8 mouse cellular contexts compared by ENCODE assay signal in the genomic region with DNA sequence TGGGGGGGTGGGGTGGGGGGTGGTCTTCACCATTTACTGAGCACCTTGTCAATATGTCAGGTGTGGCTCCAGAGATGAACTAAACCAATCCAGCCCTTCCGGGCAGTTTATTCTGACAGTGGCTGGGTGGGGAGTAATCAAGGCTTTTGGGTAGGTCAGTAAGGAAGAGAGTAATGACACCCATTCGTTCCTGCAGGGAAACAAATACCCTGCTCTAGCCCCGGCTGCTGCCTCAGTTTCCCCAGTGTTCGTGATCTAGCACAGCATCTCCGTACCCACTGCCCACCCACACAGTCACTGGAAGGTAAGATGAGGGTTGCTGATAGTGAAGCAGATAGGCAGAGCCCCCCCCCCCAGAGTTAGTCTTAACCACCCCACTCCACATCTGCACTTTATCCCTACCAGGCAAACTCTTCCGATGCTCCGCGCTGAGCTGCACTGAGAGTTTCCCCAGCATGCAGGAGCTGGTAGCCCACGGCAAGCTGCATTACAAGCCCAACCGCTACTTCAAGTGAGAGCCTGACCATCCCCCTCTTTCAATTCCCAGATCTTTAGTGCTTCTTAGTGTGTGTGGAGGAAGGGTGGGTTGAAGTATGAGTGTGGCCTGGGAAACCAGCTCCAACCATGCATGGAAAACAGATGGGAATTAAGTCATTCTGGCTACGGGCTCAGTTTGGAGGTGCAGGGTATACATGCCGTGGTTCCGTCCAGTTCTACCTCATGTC. TPM values are rescaled to one million over a fixed set of nuclear protein-coding genes. Genes with fewer than 3 reads are reported as not detected.
DNase-seq lines count a peak whose midpoint lies in the region; ATAC-seq and TF ChIP-seq lines count a peak whose summit lies in the region.

No protein-coding gene starts in this region.

- H3K9me3 ChIP-seq in kidney, embryonic 15.5 days (replicated peaks): no peaks in the 10 kb centered on the region
- no peaks in the 10 kb centered on the region for H3K9me3 ChIP-seq in embryonic facial prominence, embryonic 14.5 days (ENCODE audit: control insufficient read depth, low read length)
- no peaks in the 10 kb centered on the region for H3K9me3 ChIP-seq in intestine, postnatal 0 days (ENCODE audit: control insufficient read depth)
- H3K9me3 ChIP-seq in neural tube, embryonic 12.5 days: no peaks in the 10 kb centered on the region

- no peak overlapping the region for H3K4me3 ChIP-seq in kidney, embryonic 15.5 days (replicated peaks)
- H3K4me3 ChIP-seq in embryonic facial prominence, embryonic 14.5 days (ENCODE audit: low read depth, low read length): peak overlapping the region; percentile 5; the same call in 1 of the 2 replicates
- H3K4me3 ChIP-seq in intestine, postnatal 0 days (ENCODE audit: low read depth, low read length): no peak overlapping the region
- H3K4me3 ChIP-seq in neural tube, embryonic 12.5 days: no peak overlapping the region

- WGBS in kidney, embryonic 15.5 days: 69% methylated on average over 13 of the region's 13 CpGs
- 63% methylated on average over 13 of the region's 13 CpGs for WGBS in embryonic facial prominence, embryonic 14.5 days
- 87% methylated on average over 13 of the region's 13 CpGs for WGBS in intestine, postnatal 0 days
- 85% methylated on average over 13 of the region's 13 CpGs for WGBS in neural tube, embryonic 12.5 days

- TF ChIP-seq CTCF in intestine, postnatal 0 days (IDR thresholded peaks at IDR 0.05; ENCODE audit: low read depth): no peak

- peak overlapping the region; percentile 80 for H3K4me2 ChIP-seq in kidney, embryonic 15.5 days
- H3K4me2 ChIP-seq in embryonic facial prominence, embryonic 14.5 days (ENCODE audit: low read depth, low read length): peak overlapping the region; percentile 65
- no peak overlapping the region; the same call in 1 of the 2 replicates for H3K4me2 ChIP-seq in intestine, postnatal 0 days (replicated peaks; ENCODE audit: low read depth)
- H3K4me2 ChIP-seq in neural tube, embryonic 12.5 days (replicated peaks): peak overlapping the region; percentile 75

- peaks cover 19% of the 10 kb centered on the region for H3K4me1 ChIP-seq in kidney, embryonic 15.5 days
- H3K4me1 ChIP-seq in embryonic facial prominence, embryonic 14.5 days (ENCODE audit: control insufficient read depth, insufficient read depth, low read length): peaks cover 17% of the 10 kb centered on the region
- H3K4me1 ChIP-seq in intestine, postnatal 0 days (replicated peaks; ENCODE audit: control insufficient read depth, insufficient read depth, low read length): no peaks in the 10 kb centered on the region; the same call in 1 of the 2 replicates
- peaks cover 14% of the 10 kb centered on the region for H3K4me1 ChIP-seq in neural tube, embryonic 12.5 days

- H3K27me3 ChIP-seq in kidney, embryonic 15.5 days: no peaks in the 10 kb centered on the region
- no peaks in the 10 kb centered on the region for H3K27me3 ChIP-seq in embryonic facial prominence, embryonic 14.5 days (replicated peaks; ENCODE audit: control insufficient read depth, insufficient read depth, low read length)
- H3K27me3 ChIP-seq in intestine, postnatal 0 days (replicated peaks; ENCODE audit: control insufficient read depth, insufficient read depth, low read length): no peaks in the 10 kb centered on the region
- H3K27me3 ChIP-seq in neural tube, embryonic 12.5 days (replicated peaks): no peaks in the 10 kb centered on the region

- no peak overlapping the region for H3K9ac ChIP-seq in kidney, embryonic 15.5 days
- H3K9ac ChIP-seq in embryonic facial prominence, embryonic 14.5 days (ENCODE audit: low read depth, low read length): peak overlapping the region; percentile 77; the same call in 1 of the 2 replicates
- peak overlapping the region; percentile 64; the same call in 1 of the 2 replicates for H3K9ac ChIP-seq in intestine, postnatal 0 days (ENCODE audit: low read depth, low read length)
- 0 out of 2 replicates have a peak overlapping the region, but pooled peaks have one; percentile 83 for H3K9ac ChIP-seq in neural tube, embryonic 12.5 days

- H3K36me3 ChIP-seq in kidney, embryonic 15.5 days: peaks cover 22% of the 10 kb centered on the region
- peaks cover 27% of the 10 kb centered on the region for H3K36me3 ChIP-seq in embryonic facial prominence, embryonic 14.5 days (ENCODE audit: control insufficient read depth, insufficient read depth, low read length)
- H3K36me3 ChIP-seq in intestine, postnatal 0 days (ENCODE audit: control insufficient read depth, insufficient read depth): peaks cover 15% of the 10 kb centered on the region; the same call in 1 of the 2 replicates
- peaks cover 20% of the 10 kb centered on the region for H3K36me3 ChIP-seq in neural tube, embryonic 12.5 days

- DNase-seq in kidney, adult 18-20 months: no peak
- peak; percentile 16 for DNase-seq in embryonic facial prominence, embryonic 14.5 days (ENCODE audit: low spot score)
- DNase-seq in layer of hippocampus, postnatal 36 days: no peak
- no peak for DNase-seq in adipocyte (ENCODE audit: low spot score)
- no peak for DNase-seq in right cerebral cortex, postnatal 4 days

- no peak for ATAC-seq in kidney, embryonic 15.5 days (replicated peaks; ENCODE audit: low FRiP score)
- ATAC-seq in embryonic facial prominence, embryonic 14.5 days (ENCODE audit: low read depth): no peak
- no peak for ATAC-seq in intestine, postnatal 0 days
- ATAC-seq in neural tube, embryonic 12.5 days (ENCODE audit: low FRiP score, low read depth): no peak

- H3K27ac ChIP-seq in kidney, embryonic 15.5 days: no peak overlapping the region
- H3K27ac ChIP-seq in embryonic facial prominence, embryonic 14.5 days (replicated peaks; ENCODE audit: low read depth, low read length): peak overlapping the region; percentile 96; the same call in 1 of the 2 replicates
- H3K27ac ChIP-seq in intestine, postnatal 0 days (ENCODE audit: low read depth, low read length): no peak overlapping the region
- H3K27ac ChIP-seq in neural tube, embryonic 12.5 days: no peak overlapping the region

RNA-seq across cellular contexts. Expression of a gene that starts 1.4 kb away (rescaled TPM):
- 43.4 and 56.6 TPM in 2 replicates for polyA plus RNA-seq in kidney, embryonic 15.5 days (2015; fragmentation: Nextera tagmentation; extraction: Ambion mirVana)
- 51.9 and 66.6 TPM in 2 replicates for polyA plus RNA-seq in embryonic facial prominence, embryonic 14.5 days (2014; fragmentation: Nextera tagmentation; extraction: Ambion mirVana)
- 19.0 and 19.4 TPM in 2 replicates for polyA plus RNA-seq in intestine, postnatal 0 days (2015; fragmentation: Nextera tagmentation; extraction: Ambion mirVana)
- polyA plus RNA-seq in neural tube, embryonic 12.5 days (2016; fragmentation: Nextera tagmentation; extraction: Ambion mirVana): 43.8 and 50.5 TPM in 2 replicates
- total RNA-seq in layer of hippocampus, postnatal 36 days (2021): 10 to 100 TPM; 46.2 to 46.7 TPM

RNA-seq across cellular contexts. Expression of a gene that starts 7.5 kb away (rescaled TPM):
- polyA plus RNA-seq in kidney, embryonic 15.5 days (2015; fragmentation: Nextera tagmentation; extraction: Ambion mirVana): 0.80 TPM in 1 of 2 replicates, not detected in the other
- polyA plus RNA-seq in embryonic facial prominence, embryonic 14.5 days (2014; fragmentation: Nextera tagmentation; extraction: Ambion mirVana): 1.1 TPM in 2 replicates
- 0.25 and 0.39 TPM in 2 replicates for polyA plus RNA-seq in intestine, postnatal 0 days (2015; fragmentation: Nextera tagmentation; extraction: Ambion mirVana)
- polyA plus RNA-seq in neural tube, embryonic 12.5 days (2016; fragmentation: Nextera tagmentation; extraction: Ambion mirVana): 0.87 TPM in 2 replicates
- under 1 TPM in 1 of 2 experiments, not detected in 1; 0.50 TPM for total RNA-seq in layer of hippocampus, postnatal 36 days (2021)

RNA-seq across cellular contexts. Expression of a gene that starts 56.3 kb away (rescaled TPM):
- 369 and 383 TPM in 2 replicates for polyA plus RNA-seq in kidney, embryonic 15.5 days (2015; fragmentation: Nextera tagmentation; extraction: Ambion mirVana)
- 266 and 275 TPM in 2 replicates for polyA plus RNA-seq in embryonic facial prominence, embryonic 14.5 days (2014; fragmentation: Nextera tagmentation; extraction: Ambion mirVana)
- 145 and 152 TPM in 2 replicates for polyA plus RNA-seq in intestine, postnatal 0 days (2015; fragmentation: Nextera tagmentation; extraction: Ambion mirVana)
- 369 and 408 TPM in 2 replicates for polyA plus RNA-seq in neural tube, embryonic 12.5 days (2016; fragmentation: Nextera tagmentation; extraction: Ambion mirVana)
- total RNA-seq in layer of hippocampus, postnatal 36 days (2021): 100 to 1,000 TPM; 157 to 166 TPM
